Mouse (Mus musculus): ENCODE results near the gene Smim14.

Gene Smim14

GRCm38 (mm10) chr5:65536751-65537419, at the start of gene Smim14, which contains the start of gene Ube2k:
Smim14 (minus strand) TSS chr5:65537184.
Ube2k (plus strand) TSS chr5:65537233.
- under 1% methylated on average over 66 of the region's 66 CpGs for WGBS

GRCm38 (mm10) chr5:65586291-65586690, 49.3 kb upstream of the Smim14 start:
- 89% methylated on average over 5 of the region's 5 CpGs for WGBS

GRCm38 (mm10) chr5:65578545-65578944, 41.6 kb upstream of the Smim14 start:
- 46% methylated on average over 3 of the region's 3 CpGs for WGBS

- 65% methylated on average over 2 of the region's 2 CpGs for WGBS
Measured at GRCm38 (mm10) chr5:65575896-65576295, 38.9 kb upstream of the Smim14 start.

- WGBS = 69% methylated on average over 2 of the region's 2 CpGs
Measured at GRCm38 (mm10) chr5:65574876-65575275, 37.9 kb upstream of the Smim14 start.

GRCm38 (mm10) chr5:65565486-65565885, 28.5 kb upstream of the Smim14 start:
- 76% methylated on average over 2 of the region's 2 CpGs for WGBS

GRCm38 (mm10) chr5:65561125-65561893, 24.3 kb upstream of the Smim14 start:
- WGBS = 40% methylated on average over 19 of the region's 20 CpGs

GRCm38 (mm10) chr5:65549677-65550076, 12.7 kb upstream of the Smim14 start:
- 84% methylated on average over 1 of the region's 1 CpGs for WGBS

- WGBS = 80% methylated on average over 2 of the region's 2 CpGs
Measured at GRCm38 (mm10) chr5:65544616-65545015, 7.6 kb upstream of the Smim14 start.

GRCm38 (mm10) chr5:65543491-65543890, 6.5 kb upstream of the Smim14 start:
- 88% methylated on average over 1 of the region's 1 CpGs for WGBS

GRCm38 (mm10) chr5:65541889-65542288, 4.9 kb upstream of the Smim14 start:
- WGBS = 52% methylated on average over 3 of the region's 3 CpGs

GRCm38 (mm10) chr5:65539786-65540185, 2.8 kb upstream of the Smim14 start:
- 87% methylated on average over 3 of the region's 3 CpGs for WGBS

GRCm38 (mm10) chr5:65538829-65539228, 1.8 kb upstream of the Smim14 start:
- 13% methylated on average over 4 of the region's 4 CpGs for WGBS

- 1% methylated on average over 4 of the region's 4 CpGs for WGBS
Measured at GRCm38 (mm10) chr5:65538121-65538520, 1.1 kb upstream of the Smim14 start.

GRCm38 (mm10) chr5:65537420-65538071, 562 bp upstream of the Smim14 start:
- WGBS = under 1% methylated on average over 59 of the region's 59 CpGs

GRCm38 (mm10) chr5:65536068-65536465, 917 bp downstream of the Smim14 start:
- WGBS = 72% methylated on average over 10 of the region's 10 CpGs

- 50% methylated on average over 5 of the region's 5 CpGs for WGBS
Measured at GRCm38 (mm10) chr5:65535457-65536067, 1.4 kb downstream of the Smim14 start.

- 76% methylated on average over 4 of the region's 4 CpGs for WGBS
Measured at GRCm38 (mm10) chr5:65534496-65534895, 2.5 kb downstream of the Smim14 start.

- WGBS = 76% methylated on average over 3 of the region's 3 CpGs
Measured at GRCm38 (mm10) chr5:65531283-65531682, 5.7 kb downstream of the Smim14 start.

GRCm38 (mm10) chr5:65525674-65526443, 11.1 kb downstream of the Smim14 start:
- WGBS = 54% methylated on average over 8 of the region's 8 CpGs

GRCm38 (mm10) chr5:65524831-65525230, 12.2 kb downstream of the Smim14 start:
- WGBS = 62% methylated on average over 4 of the region's 4 CpGs

All from cerebral cortex, adult 2 months (tissue).